Mouse (Mus musculus): ENCODE data around the gene Parp6.

Parp6 gene

GRCm38 (mm10) chr9:59656635-59657617 is 39.8 kb downstream of the Parp6 start:
- peak; percentile 63 for DNase-seq (ENCODE audit: low spot score)

- no peak for DNase-seq (ENCODE audit: low spot score)
These were observed 41.1 kb downstream of the Parp6 start for GRCm38 (mm10) chr9:59658146-59658545.

GRCm38 (mm10) chr9:59659036-59660026 is 42.2 kb downstream of the Parp6 start:
- DNase-seq (ENCODE audit: low spot score): peak; percentile 82

GRCm38 (mm10) chr9:59660421-59660820 is 43.3 kb downstream of the Parp6 start:
- DNase-seq (ENCODE audit: low spot score): no peak

- no peak for DNase-seq (ENCODE audit: low spot score)
These were observed 44.4 kb downstream of the Parp6 start for GRCm38 (mm10) chr9:59661298-59661975.

GRCm38 (mm10) chr9:59663226-59663625 is 46.1 kb downstream of the Parp6 start:
- no peak for DNase-seq (ENCODE audit: low spot score)

- no peak for DNase-seq (ENCODE audit: low spot score)
These were observed 46.9 kb downstream of the Parp6 start for GRCm38 (mm10) chr9:59663957-59664356.

GRCm38 (mm10) chr9:59664664-59665256 is 47.7 kb downstream of the Parp6 start:
- DNase-seq (ENCODE audit: low spot score): no peak

GRCm38 (mm10) chr9:59666016-59666415 is 48.9 kb downstream of the Parp6 start:
- no peak for DNase-seq (ENCODE audit: low spot score)

- no peak for DNase-seq (ENCODE audit: low spot score)
These were observed 49.7 kb downstream of the Parp6 start for GRCm38 (mm10) chr9:59666813-59667212.

- no peak for DNase-seq (ENCODE audit: low spot score)
These were observed 50.2 kb downstream of the Parp6 start for GRCm38 (mm10) chr9:59667250-59667649.

GRCm38 (mm10) chr9:59667904-59668303 is 50.8 kb downstream of the Parp6 start:
- no peak for DNase-seq (ENCODE audit: low spot score)

- DNase-seq (ENCODE audit: low spot score): no peak
These were observed 51.4 kb downstream of the Parp6 start for GRCm38 (mm10) chr9:59668473-59668872.

GRCm38 (mm10) chr9:59669172-59669571 is 52.1 kb downstream of the Parp6 start:
- no peak for DNase-seq (ENCODE audit: low spot score)

GRCm38 (mm10) chr9:59672195-59672894 is 55.3 kb downstream of the Parp6 start:
- no peak for DNase-seq (ENCODE audit: low spot score)

- no peak for DNase-seq (ENCODE audit: low spot score)
These were observed 56.3 kb downstream of the Parp6 start for GRCm38 (mm10) chr9:59673427-59673826.

GRCm38 (mm10) chr9:59675598-59675997 is 58.5 kb downstream of the Parp6 start:
- DNase-seq (ENCODE audit: low spot score): no peak

GRCm38 (mm10) chr9:59678313-59678712 is 61.2 kb downstream of the Parp6 start:
- DNase-seq (ENCODE audit: low spot score): peak; percentile 19

GRCm38 (mm10) chr9:59679678-59680533 is 62.8 kb downstream of the Parp6 start, which contains the start of gene Gramd2:
TSS of gene Gramd2 (plus strand) at chr9:59680144.
- DNase-seq (ENCODE audit: low spot score): no peak

GRCm38 (mm10) chr9:59680534-59680875 is 63.4 kb downstream of the Parp6 start:
- no peak for DNase-seq (ENCODE audit: low spot score)
